Mouse (Mus musculus) MEL (cell line): ENCODE results near the gene Cfap43. TPM values are rescaled to one million over a fixed set of nuclear protein-coding genes. Genes with fewer than 3 reads are reported as not detected.

ENCODE experiments used
- DNase-seq: peaks from one replicate; pipeline ENCODE4 v3.0.0; 2011; ENCODE audit warnings: low read depth, low spot score
- H3K27ac ChIP-seq: 2 replicates; pipeline ENCODE4 v1.5.1; 2012; ENCODE audit warnings: low read depth, mild to moderate bottlenecking, control low read depth, low read length, moderate library complexity; ENCODE audit not compliant: control insufficient read depth
- H3K27me3 ChIP-seq, 2 experiments: fragments of 150-350 bp in 1 of 2; sonication (generic) in 1 of 2; 2 replicates each; pipeline ENCODE4 v1.6.1; 2012; ENCODE audit warnings: low read length in 2 of 2, mild to moderate bottlenecking in 2 of 2, improper control_type of control experiment in 1 of 2, moderate library complexity in 1 of 2; ENCODE audit not compliant: insufficient read depth in 2 of 2, control insufficient read depth in 1 of 2
- H3K36me3 ChIP-seq, 2 experiments: 2 replicates each; pipeline ENCODE4 v1.6.1; 2012 to 2014; ENCODE audit warnings: low read length in 2 of 2, improper control_type of control experiment in 1 of 2, inconsistent platforms in 1 of 2, mild to moderate bottlenecking in 1 of 2; ENCODE audit not compliant: insufficient read depth in 2 of 2, control insufficient read depth in 1 of 2
- H3K4me1 ChIP-seq, 2 experiments: fragments of 150-350 bp in 1 of 2; sonication (generic) in 1 of 2; 2 replicates each; pipeline ENCODE4 v1.6.1; 2012; ENCODE audit warnings: low read length in 2 of 2, improper control_type of control experiment in 1 of 2, mild to moderate bottlenecking in 1 of 2; ENCODE audit not compliant: insufficient read depth in 2 of 2, control insufficient read depth in 1 of 2
- H3K4me3 ChIP-seq, 2 experiments: fragments of 150-350 bp in 1 of 2; sonication (generic) in 1 of 2; 2 replicates each; pipeline ENCODE4 v1.5.1; 2012; ENCODE audit warnings: low read depth in 2 of 2, low read length in 2 of 2, mild to moderate bottlenecking in 2 of 2, moderate library complexity in 2 of 2, control low read depth in 1 of 2, improper control_type of control experiment in 1 of 2; ENCODE audit not compliant: control insufficient read depth in 1 of 2, insufficient read depth in 1 of 2
- H3K79me2 ChIP-seq: 2 replicates; pipeline ENCODE4 v1.6.1; 2012; ENCODE audit warnings: mild to moderate bottlenecking, low read length, moderate library complexity; ENCODE audit not compliant: control insufficient read depth, poor library complexity, insufficient read depth
- H3K9ac ChIP-seq: 2 replicates; pipeline ENCODE4 v1.6.1; 2012; ENCODE audit warnings: low read depth, mild to moderate bottlenecking, control low read depth, low read length, moderate library complexity; ENCODE audit not compliant: control insufficient read depth, poor library complexity, severe bottlenecking
- H3K9me3 ChIP-seq: fragments of 150-350 bp; sonication (generic); replicated peaks from 2 replicates; pipeline ENCODE4 v1.6.1; 2012; ENCODE audit warnings: mild to moderate bottlenecking, low read length, improper control_type of control experiment, moderate library complexity; ENCODE audit not compliant: insufficient read depth
- BHLHE40 ChIP-seq: IDR thresholded peaks from 2 replicates; pipeline ENCODE4 v1.6.1; 2012; ENCODE audit warnings: low read depth, mild to moderate bottlenecking, inconsistent platforms, low read length, improper control_type of control experiment, borderline replicate concordance
- CHD2 ChIP-seq: IDR thresholded peaks from 2 replicates; pipeline ENCODE4 v1.6.1; 2011; ENCODE audit warnings: low read length, improper control_type of control experiment
- CTCF ChIP-seq, 3 experiments: IDR thresholded peaks in 2 of 3; conservative IDR thresholded peaks in 1 of 3; 2 replicates each; pipeline ENCODE4 v1.5.1; 2011 to 2012; ENCODE audit warnings: low read length in 3 of 3, low read depth in 2 of 3, mild to moderate bottlenecking in 2 of 3, improper control_type of control experiment in 1 of 3, inconsistent platforms in 1 of 3, mixed read lengths in 1 of 3, moderate library complexity in 1 of 3; ENCODE audit not compliant: control insufficient read depth in 1 of 3, insufficient read depth in 1 of 3, poor library complexity in 1 of 3, severe bottlenecking in 1 of 3
- E2F4 ChIP-seq: IDR thresholded peaks from 2 replicates; pipeline ENCODE4 v1.6.1; 2011; ENCODE audit warnings: low read depth, low read length, improper control_type of control experiment, borderline replicate concordance
- EP300 ChIP-seq, 2 experiments: IDR thresholded peaks; 2 replicates each; pipeline ENCODE4 v1.6.1; 2011; ENCODE audit warnings: improper control_type of control experiment in 2 of 2, low read length in 2 of 2, low read depth in 1 of 2, mild to moderate bottlenecking in 1 of 2
- GATA1 ChIP-seq: IDR thresholded peaks from 2 replicates; pipeline ENCODE4 v1.6.1; 2011; ENCODE audit warnings: low read depth, low read length, improper control_type of control experiment
- HCFC1 ChIP-seq: IDR thresholded peaks from 2 replicates; pipeline ENCODE4 v1.6.1; 2012; ENCODE audit warnings: low read depth, mild to moderate bottlenecking, inconsistent platforms, low read length, improper control_type of control experiment, moderate library complexity
- JUND ChIP-seq: IDR thresholded peaks from 2 replicates; pipeline ENCODE4 v1.6.1; 2011; ENCODE audit warnings: low read depth, mild to moderate bottlenecking, improper control_type of control experiment, low read length
- MAX ChIP-seq: IDR thresholded peaks from 2 replicates; pipeline ENCODE4 v1.6.1; 2011; ENCODE audit warnings: low read length, improper control_type of control experiment
- MAZ ChIP-seq: IDR thresholded peaks from 2 replicates; pipeline ENCODE4 v1.6.1; 2012; ENCODE audit warnings: low read depth, mild to moderate bottlenecking, inconsistent platforms, low read length, improper control_type of control experiment
- POLR2A ChIP-seq, 2 experiments: IDR thresholded peaks; 2 replicates each; pipeline ENCODE4 v1.6.1; 2011 to 2012; ENCODE audit warnings: low read length in 2 of 2, mild to moderate bottlenecking in 2 of 2, control low read depth in 1 of 2, improper control_type of control experiment in 1 of 2, low read depth in 1 of 2, moderate library complexity in 1 of 2; ENCODE audit not compliant: control insufficient read depth in 1 of 2, insufficient read depth in 1 of 2, poor library complexity in 1 of 2
- POLR2AphosphoS5 ChIP-seq: IDR thresholded peaks from 2 replicates; pipeline ENCODE4 v1.6.1; 2012; ENCODE audit warnings: low read depth, borderline replicate concordance, mild to moderate bottlenecking, inconsistent platforms, low read length, moderate library complexity, mixed read lengths
- RAD21 ChIP-seq: IDR thresholded peaks from 2 replicates; pipeline ENCODE4 v1.6.1; 2011; ENCODE audit warnings: mild to moderate bottlenecking, low read depth, low read length, improper control_type of control experiment
- RCOR1 ChIP-seq: IDR thresholded peaks from 2 replicates; pipeline ENCODE4 v1.6.1; 2012; ENCODE audit warnings: low read depth, mild to moderate bottlenecking, inconsistent platforms, low read length, improper control_type of control experiment
- SMC3 ChIP-seq: IDR thresholded peaks from 2 replicates; pipeline ENCODE4 v1.6.1; 2011; ENCODE audit warnings: low read depth, low read length, improper control_type of control experiment
- TBP ChIP-seq: IDR thresholded peaks from 2 replicates; pipeline ENCODE4 v1.8.0; 2011; ENCODE audit warnings: low read depth, low read length, improper control_type of control experiment
- UBTF ChIP-seq: IDR thresholded peaks from 2 replicates; pipeline ENCODE4 v1.6.1; 2012; ENCODE audit warnings: low read depth, mild to moderate bottlenecking, inconsistent platforms, low read length, improper control_type of control experiment, moderate library complexity, borderline replicate concordance; ENCODE audit not compliant: insufficient read depth
- USF1 ChIP-seq: IDR thresholded peaks from 2 replicates; pipeline ENCODE4 v1.6.1; 2014; ENCODE audit warnings: low read depth, mild to moderate bottlenecking, inconsistent platforms, low read length, improper control_type of control experiment, moderate library complexity
- ZKSCAN1 ChIP-seq: IDR thresholded peaks from 2 replicates; pipeline ENCODE4 v1.6.1; 2012; ENCODE audit warnings: low read depth, mild to moderate bottlenecking, inconsistent platforms, low read length, improper control_type of control experiment, moderate library complexity
- ZMIZ1 ChIP-seq: IDR thresholded peaks from 2 replicates; pipeline ENCODE4 v1.6.1; 2012; ENCODE audit warnings: low read depth, mild to moderate bottlenecking, inconsistent platforms, low read length, improper control_type of control experiment, moderate library complexity
- polyA plus RNA-seq, 2 experiments: library from polyadenylated mRNA; stranded (reverse) in 1 of 2; unstranded in 1 of 2; fragments of >175 nt in 1 of 2; fragments of >200 nt in 1 of 2; gene quantifications; 2 replicates each; pipeline versions ENCODE4 v1.2.1 to v1.2.4; 2012; ENCODE audit warnings: low replicate concordance in 2 of 2, low read depth in 1 of 2; ENCODE audit not compliant: insufficient read length in 2 of 2, insufficient read depth in 1 of 2, missing spikeins in 1 of 2
- total RNA-seq: library from RNA; depleted of rRNA; stranded (reverse); fragments of 300-350 nt; gene quantifications from 2 replicates; pipeline ENCODE4 v1.2.3, GENCODE M21; 2012

Gene Cfap43
- total and polyA plus RNA-seq, 3 experiments: 0.10 to 0.12 TPM; not detected in 1

GRCm38 (mm10) chr19:47780972-47781371 is 138.1 kb downstream of the Cfap43 start:
- no peak overlapping the region for H3K9ac ChIP-seq
- no peaks in the 10 kb centered on the region for H3K9me3 ChIP-seq
- H3K27ac ChIP-seq: no peak overlapping the region
- no peaks in the 10 kb centered on the region for H3K79me2 ChIP-seq
- H3K27me3 ChIP-seq: no peaks in the 10 kb centered on the region; a peak in 1 of 4 replicates
- H3K36me3 ChIP-seq: no peaks in the 10 kb centered on the region
- H3K4me1 ChIP-seq: peaks cover 0 to 4% of the 10 kb centered on the region in 2 experiments; a peak in 1 of 4 replicates
- H3K4me3 ChIP-seq: no peak overlapping the region
- DNase-seq: peak; percentile 21
- TF ChIP-seq CTCF (IDR thresholded peaks at IDR 0.05 in 2 of 3, conservative IDR thresholded peaks at IDR 0.05 in 1 of 3; ENCODE audit: control insufficient read depth in 1 of 3, insufficient read depth in 1 of 3, low read depth in 2 of 3, low read length in 3 of 3, poor library complexity in 1 of 3, severe bottlenecking in 1 of 3) (peak in 2 of 3 experiments; percentile 19 to 25; a peak in 3 of 6 replicates), POLR2A (IDR thresholded peaks at IDR 0.05; ENCODE audit: control insufficient read depth in 1 of 2, insufficient read depth in 1 of 2, low read depth in 1 of 2, low read length in 2 of 2, poor library complexity in 1 of 2) (no peak), ZKSCAN1 (no peak), EP300 (IDR thresholded peaks at IDR 0.05; ENCODE audit: low read depth in 1 of 2, low read length in 2 of 2) (no peak)
- TF ChIP-seq, all 39 proteins: peak for 1

GRCm38 (mm10) chr19:47780145-47780544 is 138.9 kb downstream of the Cfap43 start:
- H3K27me3 ChIP-seq: peaks cover 0 to 2% of the 10 kb centered on the region in 2 experiments; a peak in 2 of 4 replicates
- H3K27ac ChIP-seq: no peak overlapping the region
- no peaks in the 10 kb centered on the region for H3K36me3 ChIP-seq
- peaks cover 0 to 4% of the 10 kb centered on the region in 2 experiments; a peak in 1 of 4 replicates for H3K4me1 ChIP-seq
- H3K4me3 ChIP-seq: no peak overlapping the region
- no peak for DNase-seq
- no peaks in the 10 kb centered on the region for H3K9me3 ChIP-seq
- no peaks in the 10 kb centered on the region for H3K79me2 ChIP-seq
- H3K9ac ChIP-seq: no peak overlapping the region
- TF ChIP-seq GATA1 (no peak), UBTF (no peak), USF1 (no peak), BHLHE40 (no peak), MAX (no peak), RAD21 (no peak), POLR2A (IDR thresholded peaks at IDR 0.05; ENCODE audit: control insufficient read depth in 1 of 2, insufficient read depth in 1 of 2, low read depth in 1 of 2, low read length in 2 of 2, poor library complexity in 1 of 2) (no peak), CHD2 (no peak), SMC3 (no peak), RCOR1 (no peak), TBP (no peak), HCFC1 (no peak), E2F4 (no peak), JUND (no peak), MAZ (no peak), POLR2AphosphoS5 (no peak), ZMIZ1 (no peak)
